Mouse (Mus musculus) MEL (cell line): ENCODE data around the gene Ankrd44. TPM values are rescaled to one million over a fixed set of nuclear protein-coding genes. Genes with fewer than 3 reads are reported as not detected.

Experiments used
- DNase-seq: peaks from one replicate; pipeline ENCODE4 v3.0.0; 2011; ENCODE audit warnings: low read depth, low spot score
- H3K27ac ChIP-seq: 2 replicates; pipeline ENCODE4 v1.5.1; 2012; ENCODE audit warnings: low read depth, mild to moderate bottlenecking, control low read depth, low read length, moderate library complexity; ENCODE audit not compliant: control insufficient read depth
- H3K27me3 ChIP-seq, 2 experiments: fragments of 150-350 bp in 1 of 2; sonication (generic) in 1 of 2; 2 replicates each; pipeline ENCODE4 v1.6.1; 2012; ENCODE audit warnings: low read length in 2 of 2, mild to moderate bottlenecking in 2 of 2, improper control_type of control experiment in 1 of 2, moderate library complexity in 1 of 2; ENCODE audit not compliant: insufficient read depth in 2 of 2, control insufficient read depth in 1 of 2
- H3K36me3 ChIP-seq, 2 experiments: 2 replicates each; pipeline ENCODE4 v1.6.1; 2012 to 2014; ENCODE audit warnings: low read length in 2 of 2, improper control_type of control experiment in 1 of 2, inconsistent platforms in 1 of 2, mild to moderate bottlenecking in 1 of 2; ENCODE audit not compliant: insufficient read depth in 2 of 2, control insufficient read depth in 1 of 2
- H3K4me1 ChIP-seq, 2 experiments: fragments of 150-350 bp in 1 of 2; sonication (generic) in 1 of 2; 2 replicates each; pipeline ENCODE4 v1.6.1; 2012; ENCODE audit warnings: low read length in 2 of 2, improper control_type of control experiment in 1 of 2, mild to moderate bottlenecking in 1 of 2; ENCODE audit not compliant: insufficient read depth in 2 of 2, control insufficient read depth in 1 of 2
- H3K4me3 ChIP-seq, 2 experiments: fragments of 150-350 bp in 1 of 2; sonication (generic) in 1 of 2; 2 replicates each; pipeline ENCODE4 v1.5.1; 2012; ENCODE audit warnings: low read depth in 2 of 2, low read length in 2 of 2, mild to moderate bottlenecking in 2 of 2, moderate library complexity in 2 of 2, control low read depth in 1 of 2, improper control_type of control experiment in 1 of 2; ENCODE audit not compliant: control insufficient read depth in 1 of 2, insufficient read depth in 1 of 2
- H3K79me2 ChIP-seq: 2 replicates; pipeline ENCODE4 v1.6.1; 2012; ENCODE audit warnings: mild to moderate bottlenecking, low read length, moderate library complexity; ENCODE audit not compliant: control insufficient read depth, poor library complexity, insufficient read depth
- H3K9ac ChIP-seq: 2 replicates; pipeline ENCODE4 v1.6.1; 2012; ENCODE audit warnings: low read depth, mild to moderate bottlenecking, control low read depth, low read length, moderate library complexity; ENCODE audit not compliant: control insufficient read depth, poor library complexity, severe bottlenecking
- H3K9me3 ChIP-seq: fragments of 150-350 bp; sonication (generic); replicated peaks from 2 replicates; pipeline ENCODE4 v1.6.1; 2012; ENCODE audit warnings: mild to moderate bottlenecking, low read length, improper control_type of control experiment, moderate library complexity; ENCODE audit not compliant: insufficient read depth
- BHLHE40 ChIP-seq: IDR thresholded peaks from 2 replicates; pipeline ENCODE4 v1.6.1; 2012; ENCODE audit warnings: low read depth, mild to moderate bottlenecking, inconsistent platforms, low read length, improper control_type of control experiment, borderline replicate concordance
- E2F4 ChIP-seq: IDR thresholded peaks from 2 replicates; pipeline ENCODE4 v1.6.1; 2011; ENCODE audit warnings: low read depth, low read length, improper control_type of control experiment, borderline replicate concordance
- ELF1 ChIP-seq: IDR thresholded peaks from 2 replicates; pipeline ENCODE4 v1.6.1; 2014; ENCODE audit warnings: low read depth, mild to moderate bottlenecking, inconsistent platforms, low read length, improper control_type of control experiment, moderate library complexity
- EP300 ChIP-seq, 2 experiments: IDR thresholded peaks; 2 replicates each; pipeline ENCODE4 v1.6.1; 2011; ENCODE audit warnings: improper control_type of control experiment in 2 of 2, low read length in 2 of 2, low read depth in 1 of 2, mild to moderate bottlenecking in 1 of 2
- GATA1 ChIP-seq: IDR thresholded peaks from 2 replicates; pipeline ENCODE4 v1.6.1; 2011; ENCODE audit warnings: low read depth, low read length, improper control_type of control experiment
- HCFC1 ChIP-seq: IDR thresholded peaks from 2 replicates; pipeline ENCODE4 v1.6.1; 2012; ENCODE audit warnings: low read depth, mild to moderate bottlenecking, inconsistent platforms, low read length, improper control_type of control experiment, moderate library complexity
- MEF2A ChIP-seq: IDR thresholded peaks from 2 replicates; pipeline ENCODE4 v1.6.1; 2014; ENCODE audit warnings: low read depth, mild to moderate bottlenecking, inconsistent platforms, low read length, improper control_type of control experiment; ENCODE audit not compliant: poor library complexity, insufficient replicate concordance, severe bottlenecking; ENCODE audit errors: extremely low read depth
- MXI1 ChIP-seq: IDR thresholded peaks from 2 replicates; pipeline ENCODE4 v1.6.1; 2011; ENCODE audit warnings: mild to moderate bottlenecking, low read depth, low read length, improper control_type of control experiment
- MYC ChIP-seq: IDR thresholded peaks from 2 replicates; pipeline ENCODE4 v1.6.1; 2011; ENCODE audit warnings: low read depth, mild to moderate bottlenecking, low read length, improper control_type of control experiment, moderate library complexity
- POLR2AphosphoS5 ChIP-seq: IDR thresholded peaks from 2 replicates; pipeline ENCODE4 v1.6.1; 2012; ENCODE audit warnings: low read depth, borderline replicate concordance, mild to moderate bottlenecking, inconsistent platforms, low read length, moderate library complexity, mixed read lengths
- USF2 ChIP-seq, 2 experiments: IDR thresholded peaks; 2 replicates each; pipeline ENCODE4 v1.6.1; 2011 to 2012; ENCODE audit warnings: improper control_type of control experiment in 2 of 2, low read length in 2 of 2, borderline replicate concordance in 1 of 2, inconsistent platforms in 1 of 2, low read depth in 1 of 2, mild to moderate bottlenecking in 1 of 2; ENCODE audit not compliant: insufficient read depth in 1 of 2
- ZC3H11A ChIP-seq: IDR thresholded peaks from 2 replicates; pipeline ENCODE4 v1.6.1; 2012; ENCODE audit warnings: low read depth, mild to moderate bottlenecking, inconsistent platforms, low read length, improper control_type of control experiment
- ZMIZ1 ChIP-seq: IDR thresholded peaks from 2 replicates; pipeline ENCODE4 v1.6.1; 2012; ENCODE audit warnings: low read depth, mild to moderate bottlenecking, inconsistent platforms, low read length, improper control_type of control experiment, moderate library complexity
- ZNF384 ChIP-seq: IDR thresholded peaks from 2 replicates; pipeline ENCODE4 v1.6.1; 2012; ENCODE audit warnings: low read depth, mild to moderate bottlenecking, inconsistent platforms, low read length, improper control_type of control experiment
- polyA plus RNA-seq, 2 experiments: library from polyadenylated mRNA; stranded (reverse) in 1 of 2; unstranded in 1 of 2; fragments of >175 nt in 1 of 2; fragments of >200 nt in 1 of 2; gene quantifications; 2 replicates each; pipeline versions ENCODE4 v1.2.1 to v1.2.4; 2012; ENCODE audit warnings: low replicate concordance in 2 of 2, low read depth in 1 of 2; ENCODE audit not compliant: insufficient read length in 2 of 2, insufficient read depth in 1 of 2, missing spikeins in 1 of 2
- total RNA-seq: library from RNA; depleted of rRNA; stranded (reverse); fragments of 300-350 nt; gene quantifications from 2 replicates; pipeline ENCODE4 v1.2.3, GENCODE M21; 2012

Gene Ankrd44
- total and polyA plus RNA-seq, 3 experiments: 2.3 to 4.4 TPM; not detected in 1

DNA sequence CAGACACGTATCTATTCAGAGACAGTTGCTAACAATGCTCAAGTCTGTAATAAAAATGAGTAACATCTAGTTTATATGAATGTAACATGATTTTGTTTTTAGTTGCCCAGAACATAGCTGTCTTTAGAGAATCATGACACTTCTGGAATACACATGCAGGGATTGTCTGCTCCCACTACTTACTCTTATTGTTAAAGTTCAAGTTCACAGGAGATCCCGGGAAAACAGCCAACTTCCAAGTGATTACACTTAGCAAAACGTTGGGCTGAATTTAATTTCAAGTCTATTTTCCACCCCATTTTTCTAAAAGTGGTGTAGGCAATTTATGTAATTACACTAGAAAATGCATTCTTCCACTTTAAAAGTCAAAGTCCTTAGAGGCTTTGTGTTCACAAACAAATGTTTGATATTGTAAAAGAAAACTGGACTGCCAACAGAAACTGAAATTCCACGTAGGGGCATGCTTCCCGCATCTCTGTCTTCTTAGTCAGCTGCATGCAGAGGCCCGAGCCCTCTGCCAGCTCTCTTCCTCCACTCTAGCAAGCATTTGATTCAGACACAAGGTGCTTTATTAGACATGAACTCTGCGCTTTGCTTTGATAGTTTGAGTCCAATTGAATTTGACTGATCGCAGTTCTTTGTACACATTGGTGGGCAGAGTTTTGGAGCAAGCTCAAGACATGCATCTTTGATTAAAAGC lies 211.0 kb downstream of the Ankrd44 start:
- Histone ChIP-seq H3K4me1 (peaks cover 0 to 6% of the 10 kb centered on the region in 2 experiments; a peak in 3 of 4 replicates), H3K9me3 (no peaks in the 10 kb centered on the region), H3K27me3 (no peaks in the 10 kb centered on the region), H3K27ac (no peak overlapping the region), H3K36me3 (peaks cover 0 to 10% of the 10 kb centered on the region in 2 experiments; a peak in 2 of 4 replicates), H3K4me3 (no peak overlapping the region), H3K9ac (no peak overlapping the region), H3K79me2 (no peaks in the 10 kb centered on the region)
- no peak for DNase-seq
- no peak for TF ChIP-seq BHLHE40
- TF ChIP-seq MYC: no peak
- no peak for TF ChIP-seq POLR2AphosphoS5
- TF ChIP-seq ZMIZ1: no peak
- TF ChIP-seq ELF1: no peak
- no peak for TF ChIP-seq MEF2A
- TF ChIP-seq E2F4: no peak
- TF ChIP-seq USF2 (IDR thresholded peaks at IDR 0.05; ENCODE audit: borderline replicate concordance in 1 of 2, insufficient read depth in 1 of 2, low read depth in 1 of 2, low read length in 2 of 2): no peak
- TF ChIP-seq ZNF384: no peak
- TF ChIP-seq EP300 (IDR thresholded peaks at IDR 0.05; ENCODE audit: low read depth in 1 of 2, low read length in 2 of 2): no peak
- no peak for TF ChIP-seq ZC3H11A
- no peak for TF ChIP-seq MXI1
- no peak for TF ChIP-seq HCFC1
- no peak for TF ChIP-seq GATA1

GRCm38 (mm10) chr1:54713231-54714173 lies 212.7 kb downstream of the Ankrd44 start:
- Histone ChIP-seq H3K4me3 (no peak overlapping the region), H3K27ac (no peak overlapping the region)
- no peak for TF ChIP-seq ZMIZ1
- TF ChIP-seq, all 39 proteins: peak for 0
- no peak overlapping the region for H3K9ac ChIP-seq
- DNase-seq: no peak
- H3K9me3 ChIP-seq: no peaks in the 10 kb centered on the region
- peaks cover 0 to 8% of the 10 kb centered on the region in 2 experiments; a peak in 3 of 4 replicates for H3K4me1 ChIP-seq
- peaks cover 0 to 11% of the 10 kb centered on the region in 2 experiments; a peak in 2 of 4 replicates for H3K36me3 ChIP-seq
- no peaks in the 10 kb centered on the region for H3K27me3 ChIP-seq
- no peaks in the 10 kb centered on the region for H3K79me2 ChIP-seq
